In the genomic region with DNA sequence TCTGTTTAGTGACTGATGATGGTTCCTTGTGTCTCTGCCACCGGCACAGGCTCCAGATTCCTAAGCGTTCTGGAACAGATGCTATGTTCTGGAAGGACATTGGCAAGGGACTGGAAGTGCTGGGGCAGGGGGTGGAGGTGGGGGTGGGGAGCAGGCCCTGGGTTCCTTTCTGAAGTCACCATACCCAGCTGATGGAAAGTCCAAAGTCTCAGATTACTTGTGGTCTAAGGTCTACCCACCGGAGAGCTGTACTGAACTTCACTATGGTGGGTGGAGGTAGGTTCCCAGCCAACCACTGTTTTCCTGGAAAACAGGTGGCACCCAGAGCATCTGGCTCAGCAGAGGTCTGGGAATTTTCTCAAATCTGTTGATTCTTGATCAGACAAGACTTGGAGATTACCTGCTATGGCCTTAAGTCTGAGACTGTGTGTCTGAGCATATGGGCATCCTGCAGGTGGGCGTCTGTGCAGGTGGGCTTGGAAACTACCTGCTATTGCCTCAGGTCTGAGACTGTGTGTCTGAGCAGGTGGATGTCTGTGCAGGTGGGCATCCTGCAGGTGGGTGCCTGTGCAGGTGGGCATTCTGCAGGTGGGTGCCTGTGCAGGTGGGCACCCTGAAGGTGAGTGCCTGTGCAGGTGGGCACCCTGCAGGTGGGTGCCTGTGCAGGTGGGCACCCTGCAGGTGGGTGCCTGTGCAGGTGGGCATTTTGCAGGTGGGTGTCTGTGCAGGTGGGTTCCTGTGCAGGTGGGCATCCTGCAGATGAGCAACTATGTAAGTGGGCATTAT, we compare ENCODE assay signal across 23 mouse cellular contexts. TPM values are rescaled to one million over a fixed set of nuclear protein-coding genes. Genes with fewer than 3 reads are reported as not detected.
"Had no signal": no experiment of that assay in that cellular context is flagged by ENCODE, and none has a peak within 500 bp of the region (broad histone marks: within the 10 kb centered on the region; RNA-seq: fewer than 3 reads in every experiment).

No protein-coding gene starts in this region.

- H3K9ac ChIP-seq: kidney, embryonic 15.5 days; liver, embryonic 13.5 days; midbrain, embryonic 12.5 days; midbrain, embryonic 15.5 days; neural tube, embryonic 12.5 days; neural tube, embryonic 15.5 days had no signal

- H3K4me3 ChIP-seq: kidney, embryonic 15.5 days; left cerebral cortex, adult 2 months; liver, embryonic 13.5 days; midbrain, embryonic 12.5 days; midbrain, embryonic 15.5 days; neural tube, embryonic 12.5 days; neural tube, embryonic 15.5 days had no signal

- DNase-seq: kidney, adult 8-10 months; kidney, postnatal 36 days; layer of hippocampus, postnatal 36 days; liver, embryonic 13.5 days; lung, adult 2 months; lung, postnatal 14 days; lung, postnatal 4 days; right cerebral cortex, adult 18-20 months; right cerebral cortex, postnatal 14 days; right cerebral cortex, postnatal 4 days; thymus, postnatal 25 days had no signal

- H3K36me3 ChIP-seq: kidney, embryonic 15.5 days; liver, embryonic 13.5 days; midbrain, embryonic 12.5 days; midbrain, embryonic 15.5 days; neural tube, embryonic 12.5 days; neural tube, embryonic 15.5 days had no signal

- H3K27me3 ChIP-seq: kidney, embryonic 15.5 days; liver, embryonic 13.5 days; midbrain, embryonic 12.5 days; midbrain, embryonic 15.5 days; neural tube, embryonic 12.5 days; neural tube, embryonic 15.5 days had no signal

- ATAC-seq: midbrain, embryonic 15.5 days had no signal

- H3K27ac ChIP-seq: kidney, embryonic 15.5 days; left cerebral cortex, adult 2 months; liver, embryonic 13.5 days; midbrain, embryonic 12.5 days; midbrain, embryonic 15.5 days; neural tube, embryonic 12.5 days; neural tube, embryonic 15.5 days had no signal

- H3K4me2 ChIP-seq: kidney, embryonic 15.5 days; liver, embryonic 13.5 days; midbrain, embryonic 12.5 days; midbrain, embryonic 15.5 days; neural tube, embryonic 12.5 days; neural tube, embryonic 15.5 days had no signal

- H3K4me1 ChIP-seq: midbrain, embryonic 12.5 days; midbrain, embryonic 15.5 days; neural tube, embryonic 12.5 days; neural tube, embryonic 15.5 days had no signal

- H3K9me3 ChIP-seq: kidney, embryonic 15.5 days; liver, embryonic 13.5 days; midbrain, embryonic 12.5 days; midbrain, embryonic 15.5 days; neural tube, embryonic 12.5 days; neural tube, embryonic 15.5 days had no signal

RNA-seq across cellular contexts. Expression of a gene that starts 47.5 kb away (rescaled TPM):
- total RNA-seq: liver, adult 2 months; megakaryocyte progenitor cell, adult 5-6 weeks had no signal
- polyA plus RNA-seq: liver, adult 2 months; liver, embryonic 13.5 days; liver, embryonic 16.5 days had no signal

RNA-seq across cellular contexts. Expression of a gene that starts 49.2 kb away (rescaled TPM):
- total RNA-seq: layer of hippocampus, postnatal 10 days; left cerebral cortex, postnatal 36 days; liver, adult 2 months had no signal
- polyA plus RNA-seq: limb, embryonic 11.5 days; liver, adult 2 months; liver, embryonic 13.5 days; liver, embryonic 16.5 days; midbrain, embryonic 12.5 days; midbrain, embryonic 15.5 days; neural tube, embryonic 12.5 days; neural tube, embryonic 15.5 days had no signal
